Comparison of ENCODE assay signal across 27 mouse cellular contexts in the genomic region with DNA sequence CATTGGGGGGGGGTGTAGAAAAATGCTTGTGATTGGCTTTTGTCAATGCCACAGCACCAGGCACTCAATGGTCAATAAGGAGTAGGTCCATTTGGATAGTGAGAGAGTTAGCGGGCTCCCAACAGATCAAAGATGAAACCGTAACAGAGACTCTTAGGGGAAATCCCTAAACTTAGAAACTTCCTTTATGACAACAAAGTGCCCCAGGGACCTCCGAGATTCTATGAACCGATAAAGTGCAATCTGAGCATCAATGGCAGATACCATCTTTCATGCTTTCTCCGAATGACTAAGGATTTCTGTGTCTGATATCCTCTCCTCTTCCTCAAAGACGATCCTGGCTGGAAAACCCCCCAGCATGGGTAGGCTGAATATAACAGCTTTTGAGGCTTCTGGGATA.
"Had no signal": no experiment of that assay in that cellular context is flagged by ENCODE, and none has a peak within 500 bp of the region (broad histone marks: within the 10 kb centered on the region; RNA-seq: fewer than 3 reads in every experiment).

No protein-coding gene starts in this region.

- DNase-seq: gastrocnemius, adult 2 months; gastrocnemius, postnatal 10 days; gastrocnemius, postnatal 25 days; heart, adult 11 months; heart, adult 2 months; heart, postnatal 14 days; heart, postnatal 36 days; kidney, adult 2 months; kidney, adult 9 months; kidney, postnatal 14 days; kidney, postnatal 36 days; layer of hippocampus, adult 9-11 months; layer of hippocampus, postnatal 36 days; left cerebral cortex, postnatal 4 days had no signal

- H3K36me3 ChIP-seq: heart, embryonic 13.5 days; heart, embryonic 15.5 days; hindbrain, embryonic 13.5 days; hindbrain, embryonic 15.5 days; kidney, embryonic 15.5 days; limb, embryonic 13.5 days; limb, embryonic 15.5 days; liver, embryonic 12.5 days had no signal

- H3K4me1 ChIP-seq: heart, embryonic 13.5 days; heart, embryonic 15.5 days; hindbrain, embryonic 13.5 days; hindbrain, embryonic 15.5 days; kidney, embryonic 15.5 days; limb, embryonic 13.5 days; limb, embryonic 15.5 days; liver, embryonic 12.5 days had no signal

- H3K9ac ChIP-seq: heart, embryonic 13.5 days; heart, embryonic 15.5 days; hindbrain, embryonic 13.5 days; hindbrain, embryonic 15.5 days; kidney, embryonic 15.5 days; limb, embryonic 13.5 days; limb, embryonic 15.5 days; liver, embryonic 12.5 days; liver, embryonic 14.5 days had no signal

- H3K27ac ChIP-seq: gastrocnemius, adult 2 months; heart, adult 2 months; heart, embryonic 13.5 days; heart, embryonic 15.5 days; hindbrain, embryonic 13.5 days; hindbrain, embryonic 15.5 days; hindbrain, postnatal 0 days; kidney, embryonic 15.5 days; kidney, postnatal 0 days; limb, embryonic 13.5 days; limb, embryonic 15.5 days; liver, embryonic 12.5 days; liver, embryonic 14.5 days had no signal

- H3K4me2 ChIP-seq: heart, embryonic 11.5 days; heart, embryonic 13.5 days; heart, embryonic 15.5 days; hindbrain, embryonic 13.5 days; hindbrain, embryonic 15.5 days; kidney, embryonic 15.5 days; limb, embryonic 13.5 days; limb, embryonic 15.5 days; liver, embryonic 12.5 days had no signal

- H3K27me3 ChIP-seq: heart, embryonic 13.5 days; heart, embryonic 15.5 days; hindbrain, embryonic 13.5 days; hindbrain, embryonic 15.5 days; kidney, embryonic 15.5 days; limb, embryonic 13.5 days; limb, embryonic 15.5 days; liver, embryonic 12.5 days had no signal

- H3K4me3 ChIP-seq: gastrocnemius, adult 2 months; heart, adult 2 months; heart, embryonic 13.5 days; heart, embryonic 15.5 days; hindbrain, embryonic 13.5 days; hindbrain, embryonic 15.5 days; kidney, embryonic 15.5 days; limb, embryonic 13.5 days; limb, embryonic 15.5 days; liver, embryonic 12.5 days had no signal

- H3K9me3 ChIP-seq: heart, embryonic 13.5 days; heart, embryonic 15.5 days; hindbrain, embryonic 13.5 days; hindbrain, embryonic 15.5 days; kidney, embryonic 15.5 days; limb, embryonic 13.5 days; limb, embryonic 15.5 days; liver, embryonic 12.5 days had no signal

- ATAC-seq: hindbrain, postnatal 0 days; intestine, embryonic 16.5 days; liver, embryonic 12.5 days had no signal
